Mouse (Mus musculus): ENCODE data around the gene 4931422A03Rik.
"Not testable (repeated sequence)": the region's sequence is repeated elsewhere in the genome, so short reads cannot be mapped to it uniquely, and the experiment has no call there.

The 4931422A03Rik gene

DNA sequence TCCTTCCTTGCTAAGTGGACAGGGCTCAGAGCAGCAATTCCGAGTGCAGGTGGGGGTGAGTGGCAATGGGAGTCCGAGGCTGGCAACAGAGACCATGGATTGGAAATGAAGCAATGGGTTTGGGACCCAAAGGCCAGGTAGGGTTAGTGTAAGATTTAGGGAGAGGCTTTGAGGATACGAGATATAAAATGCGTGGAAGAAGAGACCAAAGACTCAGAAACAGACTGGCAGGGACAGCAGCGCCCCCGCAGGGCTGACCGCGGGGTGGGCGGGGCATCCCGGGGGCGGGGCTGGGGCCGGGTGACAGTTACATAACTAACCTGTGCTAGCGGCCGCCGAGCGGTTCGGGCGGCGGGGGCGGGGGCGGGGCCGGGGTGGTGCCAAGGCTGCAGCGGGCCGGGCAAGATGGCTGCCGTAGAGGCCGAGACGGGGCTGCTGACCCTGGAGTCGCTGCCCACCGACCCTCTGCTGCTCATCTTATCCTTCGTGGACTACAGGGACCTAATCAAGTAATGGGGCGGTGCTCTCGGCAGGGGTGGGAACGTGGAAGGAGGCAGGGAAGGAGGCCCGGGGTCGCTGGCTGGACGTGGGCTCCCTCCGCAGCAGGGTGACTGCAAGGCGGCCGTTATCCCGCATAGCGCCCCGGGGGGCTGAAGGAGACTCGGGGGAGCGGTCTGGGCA, 563 bp downstream of the 4931422A03Rik start, which contains the start of gene Fbxo3:
TSS of gene Fbxo3 (plus strand) at position 264 of the 681 bp plus-strand sequence.
- CTCF ChIA-PET: no interaction called here

DNA sequence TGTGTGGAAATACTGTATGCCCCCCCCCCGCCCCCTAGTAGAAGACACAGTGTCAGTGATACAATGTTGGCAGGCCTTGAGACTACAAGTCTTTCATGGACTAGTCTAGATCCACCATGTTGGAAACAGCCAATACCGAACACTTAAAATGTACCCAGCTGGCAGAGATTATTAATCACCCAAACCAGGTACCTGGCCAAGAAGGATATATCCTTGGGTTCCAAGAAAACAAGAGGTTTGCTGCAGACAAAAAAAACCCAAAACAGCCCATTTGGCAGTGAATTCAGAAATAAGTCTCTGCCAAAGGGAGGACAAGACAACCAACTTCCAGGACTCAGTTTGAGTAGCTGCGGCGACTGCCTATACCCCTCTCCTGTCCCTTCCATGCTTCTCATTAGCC, 3.5 kb downstream of the 4931422A03Rik start:
- CTCF ChIA-PET: interaction anchor here (1.1 kb wide), 1 partner anchor 30 kb away, joined by 3 read pairs; no protein-coding TSS in a partner anchor

GRCm38 (mm10) chr2:104023096-104023495, 5.1 kb downstream of the 4931422A03Rik start:
- CTCF ChIA-PET: no interaction called here

DNA sequence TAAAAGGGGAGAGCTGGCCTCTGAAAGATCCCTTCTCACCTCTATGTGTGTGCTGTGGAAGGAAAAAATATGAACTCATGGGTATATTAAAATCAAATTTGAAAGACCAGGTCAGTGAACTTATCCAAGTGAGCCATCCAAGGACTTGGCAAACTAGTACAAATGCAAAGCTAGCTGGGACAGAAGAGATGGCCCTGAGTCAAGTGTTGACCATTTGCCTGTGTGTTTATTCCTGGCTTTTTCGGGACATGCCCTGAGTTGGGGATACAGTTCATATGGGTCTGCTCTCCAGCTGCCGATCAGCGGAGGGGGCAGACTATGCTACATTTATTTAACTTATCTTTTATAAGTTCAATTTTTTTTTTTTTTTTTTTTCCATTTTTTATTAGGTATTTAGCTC, 19.3 kb downstream of the 4931422A03Rik start:
- CTCF ChIA-PET: not testable (repeated sequence)

- CTCF ChIA-PET: no interaction called here
Measured at GRCm38 (mm10) chr2:104007793-104008519, 20.2 kb downstream of the 4931422A03Rik start.

DNA sequence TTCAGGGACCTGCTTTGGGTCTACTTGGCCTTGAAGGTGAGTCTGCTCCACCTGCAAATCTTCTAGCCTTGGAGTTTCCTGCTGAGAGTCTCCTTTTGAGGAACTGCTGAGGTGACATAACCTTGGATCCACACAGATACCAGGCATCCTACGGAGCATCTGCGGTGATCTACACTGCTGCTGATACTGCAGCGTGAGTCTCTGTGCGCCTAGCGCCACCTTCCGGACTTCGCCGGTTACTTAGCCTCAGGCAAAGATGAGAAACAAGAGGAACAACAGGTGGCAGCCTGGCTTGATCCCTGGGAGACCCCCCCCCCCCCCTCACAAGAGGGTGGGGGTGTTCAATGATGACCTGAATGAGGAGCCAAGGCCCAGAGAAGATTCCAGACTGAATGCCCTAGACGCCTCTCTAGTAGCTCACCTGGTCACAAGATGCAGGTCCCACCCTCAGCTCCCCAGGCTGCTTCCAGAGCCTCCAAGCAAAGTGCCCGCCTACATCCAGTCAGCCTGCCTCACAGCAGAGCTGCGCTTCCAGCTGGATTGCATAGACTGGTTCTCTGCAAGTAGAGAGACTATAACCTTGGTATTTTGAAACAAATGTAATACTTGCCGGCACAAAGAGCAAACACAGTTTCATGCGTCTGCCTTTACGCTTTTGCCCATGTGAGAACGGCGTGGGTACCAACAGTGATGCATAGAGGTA, 25.3 kb downstream of the 4931422A03Rik start:
- CTCF ChIA-PET: interaction anchor here (0.5 kb wide), 1 partner anchor 21 kb away, joined by 5 read pairs; no protein-coding TSS in a partner anchor

- CTCF ChIA-PET: interaction anchor here (0.6 to 1.6 kb wide), 4 partner anchors 130 to 210 kb away, joined by 3 to 8 read pairs (median 4); no protein-coding TSS in a partner anchor
Measured at GRCm38 (mm10) chr2:104001861-104002260, 26.3 kb downstream of the 4931422A03Rik start.

- CTCF ChIA-PET: interaction anchor here (0.6 to 1.6 kb wide), 2 partner anchors 129 to 242 kb away, joined by 3 to 5 read pairs; no protein-coding TSS in a partner anchor
Measured at GRCm38 (mm10) chr2:104001076-104001475, 27.1 kb downstream of the 4931422A03Rik start.

DNA sequence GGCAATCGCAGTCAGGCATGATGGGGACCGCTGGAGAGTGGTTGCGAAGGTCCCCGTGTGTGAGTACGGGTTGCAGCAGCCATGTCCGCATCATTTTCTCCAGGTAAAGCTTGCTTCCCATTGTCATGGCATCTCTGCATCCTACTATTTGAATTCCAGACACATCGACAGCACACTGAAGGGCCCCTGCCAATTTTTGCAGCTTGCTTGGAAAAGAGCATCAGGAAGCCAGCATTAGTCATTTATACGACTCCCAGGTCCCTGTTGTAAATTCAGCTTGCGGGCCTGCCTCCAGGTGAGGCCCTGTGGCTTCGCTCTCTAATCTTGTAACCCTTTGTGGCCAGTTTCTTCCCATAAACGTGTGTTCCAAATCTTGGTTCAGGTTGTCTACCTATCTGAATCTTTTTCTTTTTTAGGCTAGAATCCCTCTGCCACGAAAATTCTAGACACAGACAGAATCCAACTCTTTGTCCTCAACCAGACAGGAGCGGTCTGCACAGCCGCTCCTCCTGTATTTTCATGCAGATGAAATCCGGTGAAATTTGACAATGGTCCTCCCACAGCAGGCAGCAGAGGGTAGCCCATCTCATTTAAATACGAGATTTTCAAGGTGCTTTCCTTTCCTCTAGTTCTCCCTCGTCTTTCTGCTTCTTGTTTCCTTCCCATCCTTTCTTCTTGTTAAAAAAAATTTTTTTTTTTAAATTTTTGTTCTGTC, 35.4 kb downstream of the 4931422A03Rik start:
- CTCF ChIA-PET: interaction anchor here (0.7 kb wide), 1 partner anchor 432 kb away, joined by 15 read pairs; no protein-coding TSS in a partner anchor

- CTCF ChIA-PET: interaction anchor here (0.7 kb wide), 1 partner anchor 431 kb away, joined by 15 read pairs; no protein-coding TSS in a partner anchor
Measured at GRCm38 (mm10) chr2:103992162-103992561, 36.0 kb downstream of the 4931422A03Rik start.

DNA sequence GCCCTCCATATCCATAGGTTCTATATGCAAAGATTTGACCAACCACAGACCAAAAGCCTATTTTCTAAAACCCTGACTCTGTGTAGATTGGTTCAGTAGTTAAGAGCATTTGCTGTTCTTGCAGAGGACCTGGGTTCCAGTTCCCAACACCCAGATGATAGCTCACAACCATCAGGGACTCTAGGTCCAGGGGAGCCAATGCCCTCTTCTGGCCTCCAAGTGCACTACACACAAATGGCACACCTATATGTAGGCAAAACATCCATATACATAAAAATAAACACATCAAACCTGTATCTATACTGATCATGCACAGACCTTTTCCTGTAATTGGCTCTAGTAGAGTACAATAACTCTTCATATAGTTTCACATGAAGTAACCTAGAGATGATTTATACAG, 36.9 kb downstream of the 4931422A03Rik start:
- CTCF ChIA-PET: no interaction called here

DNA sequence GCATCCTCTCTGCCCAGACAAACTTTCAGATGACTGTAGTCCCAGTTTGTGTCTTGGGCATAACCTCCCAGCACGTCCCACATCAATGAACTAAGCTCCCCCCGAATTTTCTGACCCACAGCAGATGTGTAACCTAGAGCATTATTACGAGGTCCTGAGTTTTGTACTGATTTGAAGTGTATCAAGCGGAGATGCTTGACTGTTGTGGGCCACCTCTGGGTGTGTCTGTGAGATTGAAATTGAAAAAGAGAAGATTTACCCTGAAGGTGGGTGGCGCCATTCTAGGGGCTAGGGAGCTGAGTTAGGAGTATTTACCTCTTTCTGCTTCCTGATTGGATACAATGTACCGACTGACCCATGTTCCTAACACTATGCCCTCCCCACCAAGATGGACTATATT, 38.4 kb downstream of the 4931422A03Rik start:
- CTCF ChIA-PET: no interaction called here

- CTCF ChIA-PET: interaction anchor here (0.7 kb wide), 2 partner anchors 44 to 122 kb away, joined by 3 to 6 read pairs; no protein-coding TSS in a partner anchor
Measured at GRCm38 (mm10) chr2:103987595-103987994, 40.6 kb downstream of the 4931422A03Rik start.

DNA sequence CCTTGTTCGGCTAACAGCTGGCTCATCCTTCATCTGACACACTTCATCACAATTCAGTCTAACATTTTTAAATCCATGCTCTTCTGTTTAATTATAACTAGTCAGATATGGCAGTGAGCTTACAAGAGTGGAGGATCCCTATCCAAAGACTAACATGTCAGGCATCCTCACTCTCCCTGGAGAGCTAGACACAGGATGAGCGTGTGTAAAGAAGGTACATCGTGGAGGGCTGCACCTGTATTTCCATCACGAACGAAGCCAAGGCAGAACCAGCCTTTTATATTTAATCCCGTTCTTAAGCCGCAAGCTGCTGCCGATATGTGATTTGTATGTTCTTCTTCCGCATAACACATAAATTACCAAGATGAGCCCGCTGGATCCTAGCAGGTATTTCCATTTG, 45.0 kb downstream of the 4931422A03Rik start:
- CTCF ChIA-PET: interaction anchor here (0.9 to 1.4 kb wide), 3 partner anchors 108 to 119 kb away, joined by 3 to 11 read pairs (median 9); no protein-coding TSS in a partner anchor

DNA sequence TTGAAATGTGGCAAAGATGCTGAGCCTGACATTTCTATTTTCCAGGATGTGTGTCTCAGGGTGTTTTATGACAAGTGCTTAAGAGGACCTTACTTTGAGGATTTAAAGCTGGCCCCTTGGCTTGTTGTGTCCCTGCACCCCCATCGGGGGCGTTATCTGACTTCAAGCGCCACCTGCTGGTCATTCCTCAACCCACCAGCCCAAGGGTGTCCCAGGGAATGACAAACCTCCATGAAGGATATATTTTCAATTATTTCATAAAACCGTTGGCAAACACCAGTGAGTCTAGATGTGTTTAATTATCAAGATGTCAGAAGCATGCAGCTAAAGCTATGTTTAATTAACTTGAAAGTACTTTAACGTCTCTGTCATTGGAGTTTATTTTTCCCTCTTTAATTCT, 45.9 kb downstream of the 4931422A03Rik start:
- CTCF ChIA-PET: interaction anchor here (0.7 to 1.4 kb wide), 6 partner anchors 13 to 1238 kb away, joined by 3 to 46 read pairs (median 6); no protein-coding TSS in a partner anchor

DNA sequence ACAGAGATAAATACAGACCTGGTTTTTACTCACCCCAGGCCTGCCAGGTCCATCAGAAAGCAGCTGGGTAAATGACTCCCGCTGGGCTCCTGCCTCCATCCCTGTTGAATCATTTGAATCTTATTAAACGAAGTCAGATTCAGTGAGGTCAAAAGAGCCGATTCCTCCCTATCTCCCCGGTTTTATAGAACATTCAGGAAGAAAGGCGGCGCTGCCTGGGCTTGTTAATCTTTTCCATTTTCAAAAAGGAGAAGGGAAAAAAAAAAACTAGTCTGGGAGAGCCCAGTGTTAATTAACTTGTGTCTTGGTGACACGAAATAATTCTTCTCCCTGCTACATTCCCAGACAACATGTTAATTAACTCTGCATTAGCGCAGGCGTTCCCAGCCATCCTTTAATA, 50.4 kb downstream of the 4931422A03Rik start:
- CTCF ChIA-PET: interaction anchor here (0.6 to 0.7 kb wide), 3 partner anchors 21 to 615 kb away, joined by 3 read pairs; no protein-coding TSS in a partner anchor

DNA sequence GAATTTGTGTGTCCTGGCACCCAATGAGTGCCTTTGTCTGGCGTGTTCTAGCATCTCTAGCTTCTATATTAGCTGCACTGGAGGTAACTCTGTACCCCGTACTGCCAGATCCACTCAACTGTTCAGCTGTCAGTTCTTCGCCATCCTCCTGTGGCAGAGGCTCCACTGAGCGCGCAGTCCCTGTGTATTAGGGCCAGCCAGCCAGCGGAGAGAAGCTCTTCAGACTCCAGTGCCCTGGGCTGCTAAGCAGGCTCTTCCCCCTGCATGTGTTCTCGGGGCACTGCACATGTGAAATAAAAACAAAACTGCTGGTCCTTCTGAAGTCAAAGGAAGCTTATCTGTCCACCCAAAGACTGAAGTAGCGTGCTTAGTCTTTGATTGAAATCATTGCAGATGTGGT, 50.9 kb downstream of the 4931422A03Rik start:
- CTCF ChIA-PET: interaction anchor here (0.6 to 0.7 kb wide), 2 partner anchors 21 to 615 kb away, joined by 3 read pairs; no protein-coding TSS in a partner anchor

- CTCF ChIA-PET: no interaction called here
Measured at GRCm38 (mm10) chr2:103975904-103976303, 52.3 kb downstream of the 4931422A03Rik start.

DNA sequence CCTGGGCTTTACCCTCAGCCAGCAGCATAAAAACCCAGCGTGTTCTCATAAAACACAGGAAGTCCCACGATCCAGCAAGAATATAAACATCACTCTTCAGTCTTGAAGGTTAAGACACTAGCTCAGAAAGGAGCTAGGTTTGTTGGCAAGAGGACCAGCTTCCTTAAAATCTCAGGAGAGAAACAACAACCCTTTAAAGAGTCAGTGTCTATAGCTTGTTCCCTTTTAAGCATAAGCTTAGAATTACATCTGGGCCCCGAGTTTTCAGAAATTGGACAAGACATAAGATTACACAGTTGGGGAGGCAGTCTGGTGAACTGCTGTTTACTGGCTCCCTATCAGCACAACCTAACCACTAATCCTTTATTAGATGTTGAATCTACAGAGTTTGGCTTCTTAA, 56.3 kb downstream of the 4931422A03Rik start:
- CTCF ChIA-PET: interaction anchor here (0.6 to 1.0 kb wide), 4 partner anchors 9 to 114 kb away, joined by 3 to 5 read pairs (median 4); no protein-coding TSS in a partner anchor

- CTCF ChIA-PET: interaction anchor here (0.5 to 1.0 kb wide), 6 partner anchors 8 to 211 kb away, joined by 3 to 5 read pairs (median 3); partner anchors contain the start of gene A930018P22Rik
Measured at GRCm38 (mm10) chr2:103970791-103971649, 57.1 kb downstream of the 4931422A03Rik start.

Data from spleen, embryonic (tissue).